Mouse (Mus musculus): ENCODE measurements at regions not wholly inside any gene's neighbourhood (a gene's known extent, or its start where the extent isn't known, plus 50 kb on each side); places are given as distances from the start of the nearest gene placed in this dataset.

- Histone ChIP-seq H3K9ac (replicated peaks; ENCODE audit: low read length, poor library complexity, severe bottlenecking) (no peak overlapping the region), H3K27ac (ENCODE audit: low read depth, low read length) (no peak overlapping the region), H3K4me1 (ENCODE audit: insufficient read depth, low read length) (no peaks in the 10 kb centered on the region), H3K36me3 (ENCODE audit: insufficient read depth, low read length) (no peaks in the 10 kb centered on the region), H3K4me2 (ENCODE audit: low read depth, low read length, poor library complexity, severe bottlenecking) (no peak overlapping the region), H3K4me3 (ENCODE audit: low read depth, low read length) (no peak overlapping the region), H3K9me3 (ENCODE audit: low read length) (no peaks in the 10 kb centered on the region), H3K27me3 (ENCODE audit: insufficient read depth, low read length) (no peaks in the 10 kb centered on the region)
- TF ChIP-seq CTCF (IDR thresholded peaks at IDR 0.05): no peak
- WGBS: 75% methylated on average over 7 of the region's 7 CpGs
- DNase-seq (ENCODE audit: low spot score) (no peak), ATAC-seq (ENCODE audit: low FRiP score) (no peak)
These were observed 51.9 kb upstream of the Zmiz1 start for GRCm38 (mm10) chr14:25407111-25407510.

Data from midbrain, postnatal 0 days (tissue).